Mouse (Mus musculus) C2C12 (cell line): ENCODE data around the gene Frmd4a. TPM values are rescaled to one million over a fixed set of nuclear protein-coding genes. Genes with fewer than 3 reads are reported as not detected.

Source experiments
- H3K27me3 ChIP-seq: one replicate; pipeline ENCODE4 v1.6.1; 2011; ENCODE audit not compliant: control insufficient read depth, insufficient read depth, insufficient read length
- H3K36me3 ChIP-seq: one replicate; pipeline ENCODE4 v1.6.1; 2011; ENCODE audit not compliant: control insufficient read depth, insufficient read depth
- H3K4me3 ChIP-seq: one replicate; pipeline ENCODE4 v1.5.1; 2011; ENCODE audit warnings: mild to moderate bottlenecking, control low read depth; ENCODE audit not compliant: poor library complexity, insufficient read depth, severe bottlenecking
- H3K79me2 ChIP-seq: one replicate; pipeline ENCODE4 v1.6.1; 2011; ENCODE audit not compliant: control insufficient read depth, insufficient read depth
- H3K79me3 ChIP-seq: one replicate; pipeline ENCODE4 v1.6.1; 2011; ENCODE audit warnings: low read depth, control low read depth
- H3ac ChIP-seq: one replicate; pipeline ENCODE3; 2011; ENCODE audit warnings: low read depth; ENCODE audit not compliant: control insufficient read depth, insufficient read length
- CEBPB ChIP-seq: IDR thresholded peaks from one replicate; pipeline ENCODE4 v1.6.1; 2011; ENCODE audit warnings: low read depth, mild to moderate bottlenecking, control low read depth, moderate library complexity
- CTCF ChIP-seq: IDR thresholded peaks from one replicate; pipeline ENCODE4 v1.5.1; 2011; ENCODE audit not compliant: control insufficient read depth, insufficient read depth, insufficient read length
- FOSL1 ChIP-seq: IDR thresholded peaks from one replicate; pipeline ENCODE4 v1.8.0; 2011; ENCODE audit warnings: mild to moderate bottlenecking, low read length; ENCODE audit not compliant: poor library complexity, insufficient read depth, severe bottlenecking
- MAX ChIP-seq: IDR thresholded peaks from one replicate; pipeline ENCODE4 v1.6.1; 2011; ENCODE audit warnings: mild to moderate bottlenecking, control low read depth
- MYOD1 ChIP-seq: IDR thresholded peaks from one replicate; pipeline ENCODE4 v1.6.1; 2011; ENCODE audit warnings: low read depth; ENCODE audit not compliant: control insufficient read depth, insufficient read length
- MYOG ChIP-seq: IDR thresholded peaks from one replicate; pipeline ENCODE4 v1.6.1; 2011; ENCODE audit not compliant: control insufficient read depth, insufficient read length; ENCODE audit errors: extremely low read depth
- USF1 ChIP-seq: IDR thresholded peaks from one replicate; pipeline ENCODE4 v1.6.1; 2011; ENCODE audit warnings: low read depth, mild to moderate bottlenecking, control low read depth, moderate library complexity
- polyA plus RNA-seq: library from polyadenylated mRNA; unstranded; fragments of >200 nt; fragmentation: generic; extraction: Trizol; gene quantifications from one replicate; pipeline ENCODE4 v1.2.1, GENCODE M21; 2012; ENCODE audit warnings: missing spikeins

Frmd4a gene
- polyA plus RNA-seq, 1 experiment, result 32.7 TPM

- Histone ChIP-seq H3ac (no peak overlapping the region), H3K36me3 (no peaks in the 10 kb centered on the region), H3K79me2 (no peaks in the 10 kb centered on the region), H3K27me3 (peaks cover 30% of the 10 kb centered on the region), H3K4me3 (no peak overlapping the region), H3K79me3 (no peaks in the 10 kb centered on the region)
- no peak for TF ChIP-seq USF1
- TF ChIP-seq MYOG, result no peak
- no peak for TF ChIP-seq CTCF
- TF ChIP-seq MYOD1, result no peak
- no peak for TF ChIP-seq MAX
- no peak for TF ChIP-seq CEBPB
- TF ChIP-seq FOSL1, result no peak
Observed at GRCm38 (mm10) chr2:4071831-4072230, 54.3 kb downstream of the Frmd4a start.

GRCm38 (mm10) chr2:4083877-4084276, 66.4 kb downstream of the Frmd4a start:
- no peaks in the 10 kb centered on the region for H3K36me3 ChIP-seq
- H3K79me3 ChIP-seq, result no peaks in the 10 kb centered on the region
- TF ChIP-seq MYOG (no peak), FOSL1 (no peak), CTCF (no peak), MYOD1 (no peak), CEBPB (no peak), MAX (no peak), USF1 (no peak)
- peaks cover 34% of the 10 kb centered on the region for H3K27me3 ChIP-seq
- H3ac ChIP-seq, result no peak overlapping the region
- no peak overlapping the region for H3K4me3 ChIP-seq
- H3K79me2 ChIP-seq, result no peaks in the 10 kb centered on the region

GRCm38 (mm10) chr2:4097601-4098000, 80.1 kb downstream of the Frmd4a start:
- H3K79me2 ChIP-seq, result no peaks in the 10 kb centered on the region
- peaks cover 9% of the 10 kb centered on the region for H3K27me3 ChIP-seq
- H3K79me3 ChIP-seq, result no peaks in the 10 kb centered on the region
- H3K4me3 ChIP-seq, result no peak overlapping the region
- no peak overlapping the region for H3ac ChIP-seq
- TF ChIP-seq CEBPB (no peak), USF1 (no peak), CTCF (no peak), MAX (no peak), MYOG (no peak), MYOD1 (no peak), FOSL1 (no peak)
- H3K36me3 ChIP-seq, result no peaks in the 10 kb centered on the region

GRCm38 (mm10) chr2:4098948-4099776, 81.6 kb downstream of the Frmd4a start:
- H3K79me2 ChIP-seq, result no peaks in the 10 kb centered on the region
- TF ChIP-seq CTCF (no peak), CEBPB (no peak), MYOD1 (no peak), USF1 (no peak), FOSL1 (no peak)
- H3K79me3 ChIP-seq, result no peaks in the 10 kb centered on the region
- no peaks in the 10 kb centered on the region for H3K36me3 ChIP-seq
- peaks cover 9% of the 10 kb centered on the region for H3K27me3 ChIP-seq
- H3ac ChIP-seq, result no peak overlapping the region
- H3K4me3 ChIP-seq, result no peak overlapping the region

- Histone ChIP-seq H3K79me3 (no peaks in the 10 kb centered on the region), H3K27me3 (peaks cover 9% of the 10 kb centered on the region), H3K79me2 (no peaks in the 10 kb centered on the region), H3K4me3 (no peak overlapping the region), H3ac (no peak overlapping the region), H3K36me3 (no peaks in the 10 kb centered on the region)
- no peak for TF ChIP-seq CEBPB
- no peak for TF ChIP-seq MYOD1
- no peak for TF ChIP-seq MYOG
- no peak for TF ChIP-seq USF1
- TF ChIP-seq FOSL1, result no peak
- TF ChIP-seq MAX, result no peak
- TF ChIP-seq CTCF, result no peak
Observed at GRCm38 (mm10) chr2:4099777-4100104, 82.2 kb downstream of the Frmd4a start.

DNA sequence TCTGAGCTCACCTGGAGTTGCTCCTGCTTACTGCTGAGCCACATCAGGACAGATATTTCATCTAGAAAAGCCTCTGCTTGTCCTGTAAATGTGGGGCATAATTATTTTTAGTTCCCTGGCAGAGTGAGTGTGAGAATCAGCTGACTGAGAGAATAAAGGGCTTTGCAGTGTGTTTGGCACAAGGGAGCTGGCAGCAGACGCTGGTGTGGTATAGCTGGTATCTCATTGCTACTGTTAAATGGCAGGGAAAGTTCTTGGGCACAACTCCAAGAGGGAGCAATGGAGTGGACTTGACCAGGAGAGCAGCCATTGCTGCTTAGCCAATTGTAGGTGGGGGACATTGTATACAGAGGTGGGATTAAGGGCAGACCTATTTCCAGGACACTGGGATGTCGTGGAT, 83.9 kb downstream of the Frmd4a start:
- H3K27me3 ChIP-seq, result peaks cover 9% of the 10 kb centered on the region
- H3K36me3 ChIP-seq, result no peaks in the 10 kb centered on the region
- TF ChIP-seq CEBPB (no peak), MAX (no peak), USF1 (no peak), MYOD1 (no peak), MYOG (no peak), CTCF (no peak), FOSL1 (no peak)
- H3K4me3 ChIP-seq, result no peak overlapping the region
- H3K79me2 ChIP-seq, result no peaks in the 10 kb centered on the region
- H3K79me3 ChIP-seq, result no peaks in the 10 kb centered on the region
- H3ac ChIP-seq, result no peak overlapping the region
